Mouse (Mus musculus) forebrain, embryonic 11.5 days (tissue): Measurements from ENCODE around the gene Arl1. TPM values are rescaled to one million over a fixed set of nuclear protein-coding genes. Genes with fewer than 3 reads are reported as not detected.
A peak's percentile ranks its signal among the peaks of the same experiment; 100 is the strongest.

Source experiments
- ATAC-seq: fragments of 200-750 bp; cut with Nextera tagmentation; replicated peaks from 2 replicates; pipeline ENCODE4 v1.8.0; 2017; ENCODE audit warnings: moderate TSS enrichment; ENCODE audit not compliant: low FRiP score
- DNase-seq: peaks from one replicate; pipeline ENCODE4 v3.0.0-alpha.2; 2017; ENCODE audit warnings: low spot score
- H3K27ac ChIP-seq: fragments of 300-500 bp; sonication (generic); 2 replicates; pipeline ENCODE4 v1.5.1; 2014; ENCODE audit warnings: low read depth, low read length
- H3K27me3 ChIP-seq: fragments of 300-500 bp; sonication (generic); 2 replicates; pipeline ENCODE4 v1.6.1; 2014; ENCODE audit warnings: mild to moderate bottlenecking, low read length, mixed read lengths; ENCODE audit not compliant: control insufficient read depth, insufficient read depth
- H3K36me3 ChIP-seq: fragments of 300-500 bp; sonication (generic); 2 replicates; pipeline ENCODE4 v1.6.1; 2014; ENCODE audit warnings: mild to moderate bottlenecking, low read length, moderate library complexity, mixed read lengths; ENCODE audit not compliant: control insufficient read depth, insufficient read depth
- H3K4me1 ChIP-seq: fragments of 300-500 bp; sonication (generic); replicated peaks from 2 replicates; pipeline ENCODE4 v1.6.1; 2014; ENCODE audit warnings: low read length, mixed read lengths; ENCODE audit not compliant: control insufficient read depth, insufficient read depth
- H3K4me2 ChIP-seq: fragments of 300-500 bp; sonication (generic); 2 replicates; pipeline ENCODE4 v1.6.1; 2014; ENCODE audit warnings: low read depth, mild to moderate bottlenecking, low read length, moderate library complexity, mixed read lengths; ENCODE audit not compliant: severe bottlenecking
- H3K4me3 ChIP-seq: fragments of 300-500 bp; sonication (generic); 2 replicates; pipeline ENCODE4 v1.5.1; 2014; ENCODE audit warnings: low read depth, low read length
- H3K9ac ChIP-seq: fragments of 300-500 bp; sonication (generic); 2 replicates; pipeline ENCODE4 v1.6.1; 2014; ENCODE audit warnings: low read length
- H3K9me3 ChIP-seq: fragments of 300-500 bp; sonication (generic); 2 replicates; pipeline ENCODE4 v1.6.1; 2016; ENCODE audit warnings: low read length, mixed read lengths; ENCODE audit not compliant: control insufficient read depth
- whole genome bisulfite sequencing: fragments of 180-500 bp; shearing (Covaris S2); extraction: QIAGEN DNeasy Blood & Tissue Kit; methylation state at CpG from one replicate; pipeline ENCODE4 v1.1.7; 2014; 5-methylcytosine and 5-hydroxymethylcytosine counted together
- polyA plus RNA-seq: library from polyadenylated mRNA; unstranded; fragments of >200 nt; fragmentation: Nextera tagmentation; extraction: Ambion mirVana; gene quantifications from 2 replicates; pipeline ENCODE4 v1.2.1, GENCODE M21; 2014

Gene Arl1
- polyA plus RNA-seq, 1 experiment from 2014 or later: 154 TPM

GRCm38 (mm10) chr10:88716986-88717755, 13.5 kb upstream of the Arl1 start:
- H3K4me3 ChIP-seq: no peak overlapping the region
- no peak overlapping the region for H3K4me2 ChIP-seq
- no peak overlapping the region for H3K27ac ChIP-seq
- H3K9ac ChIP-seq: no peak overlapping the region
- no peaks in the 10 kb centered on the region for H3K4me1 ChIP-seq
- no peaks in the 10 kb centered on the region for H3K27me3 ChIP-seq
- WGBS: 61% methylated on average over 13 of the region's 13 CpGs
- no peak for DNase-seq
- H3K36me3 ChIP-seq: no peaks in the 10 kb centered on the region
- no peak for ATAC-seq
- H3K9me3 ChIP-seq: no peaks in the 10 kb centered on the region

- no peak for ATAC-seq
- Histone ChIP-seq H3K4me3 (no peak overlapping the region), H3K9me3 (no peaks in the 10 kb centered on the region), H3K4me1 (no peaks in the 10 kb centered on the region), H3K27ac (no peak overlapping the region), H3K9ac (no peak overlapping the region), H3K4me2 (no peak overlapping the region), H3K27me3 (no peaks in the 10 kb centered on the region), H3K36me3 (no peaks in the 10 kb centered on the region)
- 42% methylated on average over 2 of the region's 2 CpGs for WGBS
- no peak for DNase-seq
Observed at GRCm38 (mm10) chr10:88717756-88718025, 13.0 kb upstream of the Arl1 start.

GRCm38 (mm10) chr10:88719618-88720017, 11.0 kb upstream of the Arl1 start:
- H3K27ac ChIP-seq: no peak overlapping the region
- 85% methylated on average over 1 of the region's 1 CpGs for WGBS
- H3K4me3 ChIP-seq: no peak overlapping the region
- H3K4me1 ChIP-seq: no peaks in the 10 kb centered on the region
- no peak for DNase-seq
- H3K9ac ChIP-seq: no peak overlapping the region
- no peak for ATAC-seq
- no peak overlapping the region for H3K4me2 ChIP-seq
- H3K27me3 ChIP-seq: no peaks in the 10 kb centered on the region
- no peaks in the 10 kb centered on the region for H3K36me3 ChIP-seq
- no peaks in the 10 kb centered on the region for H3K9me3 ChIP-seq

- Histone ChIP-seq H3K27ac (no peak overlapping the region), H3K36me3 (no peaks in the 10 kb centered on the region), H3K4me3 (no peak overlapping the region), H3K4me1 (0 out of 2 replicates have a peak, but pooled peaks cover 1% of the 10 kb centered on the region), H3K9me3 (no peaks in the 10 kb centered on the region), H3K27me3 (no peaks in the 10 kb centered on the region), H3K4me2 (no peak overlapping the region), H3K9ac (no peak overlapping the region)
- no peak for ATAC-seq
- 68% methylated on average over 2 of the region's 2 CpGs for WGBS
- DNase-seq: no peak
Observed at GRCm38 (mm10) chr10:88725343-88725742, 5.3 kb upstream of the Arl1 start.

- Histone ChIP-seq H3K27me3 (no peaks in the 10 kb centered on the region), H3K9me3 (no peaks in the 10 kb centered on the region), H3K4me1 (peaks cover 3% of the 10 kb centered on the region; the same call in 1 of the 2 replicates), H3K9ac (no peak overlapping the region), H3K4me3 (no peak overlapping the region), H3K4me2 (no peak overlapping the region), H3K36me3 (no peaks in the 10 kb centered on the region), H3K27ac (no peak overlapping the region)
- WGBS: 63% methylated on average over 1 of the region's 1 CpGs
- DNase-seq (no peak), ATAC-seq (no peak)
Observed at GRCm38 (mm10) chr10:88727128-88727527, 3.5 kb upstream of the Arl1 start.

GRCm38 (mm10) chr10:88728166-88728565, 2.5 kb upstream of the Arl1 start:
- Histone ChIP-seq H3K27me3 (no peaks in the 10 kb centered on the region), H3K9ac (no peak overlapping the region), H3K27ac (no peak overlapping the region), H3K9me3 (no peaks in the 10 kb centered on the region), H3K4me1 (peaks cover 6% of the 10 kb centered on the region; the same call in 1 of the 2 replicates), H3K4me3 (no peak overlapping the region), H3K4me2 (no peak overlapping the region), H3K36me3 (no peaks in the 10 kb centered on the region)
- DNase-seq (no peak), ATAC-seq (no peak)
- 85% methylated on average over 8 of the region's 8 CpGs for WGBS

GRCm38 (mm10) chr10:88731496-88732308, 1.0 kb downstream of the Arl1 start:
- ATAC-seq: peak; percentile 47
- Histone ChIP-seq H3K4me1 (peaks cover 6% of the 10 kb centered on the region; the same call in 1 of the 2 replicates), H3K27ac (0 out of 2 replicates have a peak overlapping the region, but pooled peaks have one; percentile 34), H3K4me2 (peak overlapping the region; percentile 88), H3K36me3 (no peaks in the 10 kb centered on the region), H3K27me3 (no peaks in the 10 kb centered on the region), H3K9ac (peak overlapping the region; percentile 95), H3K9me3 (no peaks in the 10 kb centered on the region), H3K4me3 (peak overlapping the region; percentile 91)
- no peak for DNase-seq
- WGBS: 2% methylated on average over 61 of the region's 61 CpGs

GRCm38 (mm10) chr10:88732309-88732622, 1.6 kb downstream of the Arl1 start:
- Histone ChIP-seq H3K9ac (peak overlapping the region; percentile 95), H3K4me2 (peak overlapping the region; percentile 88), H3K36me3 (no peaks in the 10 kb centered on the region; the same call in 1 of the 2 replicates), H3K9me3 (no peaks in the 10 kb centered on the region), H3K4me1 (peaks cover 6% of the 10 kb centered on the region; the same call in 1 of the 2 replicates), H3K4me3 (peak overlapping the region; percentile 91), H3K27me3 (no peaks in the 10 kb centered on the region), H3K27ac (no peak overlapping the region)
- WGBS: 16% methylated on average over 6 of the region's 6 CpGs
- no peak for ATAC-seq
- DNase-seq: no peak
